In the genomic region with DNA sequence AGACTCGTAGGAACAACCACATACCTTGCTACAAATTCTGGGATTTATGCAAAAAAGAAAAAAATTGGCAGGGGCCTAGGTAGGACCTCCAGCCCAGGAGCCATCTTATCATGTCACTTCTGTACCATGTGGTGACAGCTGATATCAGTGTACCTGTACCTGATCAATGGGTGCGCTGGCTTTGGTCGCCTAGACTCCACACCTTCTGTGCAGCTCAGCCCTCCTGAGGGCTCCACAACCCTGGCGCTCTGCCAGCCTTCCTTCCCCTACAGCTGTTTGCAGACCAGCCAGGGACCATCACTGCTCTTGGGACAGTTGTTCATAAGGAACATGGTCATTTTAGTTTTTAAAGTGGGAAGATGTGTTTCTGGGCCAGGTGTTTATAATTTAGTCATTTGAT, we compare ENCODE assay signal across 8 mouse cellular contexts. TPM values are rescaled to one million over a fixed set of nuclear protein-coding genes. Genes with fewer than 3 reads are reported as not detected.
DNase-seq lines count a peak whose midpoint lies in the region; ATAC-seq lines count a peak whose summit lies in the region.

No protein-coding gene starts in this region.

- 72% methylated on average over 4 of the region's 4 CpGs for WGBS in hindbrain, embryonic 11.5 days
- 72% methylated on average over 4 of the region's 4 CpGs for WGBS in hindbrain, embryonic 10.5 days
- 53% methylated on average over 4 of the region's 4 CpGs for WGBS in heart, embryonic 14.5 days
- 69% methylated on average over 4 of the region's 4 CpGs for WGBS in limb, embryonic 12.5 days
- WGBS in stomach, embryonic 14.5 days: 65% methylated on average over 4 of the region's 4 CpGs

- peak; percentile 23; the same call in 1 of the 2 replicates for ATAC-seq in hindbrain, embryonic 11.5 days (ENCODE audit: low FRiP score)
- peak; percentile 44 for ATAC-seq in heart, embryonic 14.5 days (ENCODE audit: insufficient number of reproducible peaks, insufficient read depth, low FRiP score, low read depth)
- 0 out of 2 replicates have a peak, but pooled peaks have one; percentile 40 for ATAC-seq in limb, embryonic 12.5 days (ENCODE audit: insufficient number of reproducible peaks, insufficient read depth, low FRiP score, low TSS enrichment, low read depth)
- peak; percentile 40 for ATAC-seq in stomach, embryonic 14.5 days (ENCODE audit: insufficient number of reproducible peaks, insufficient read depth, low FRiP score, low read depth)

- H3K4me2 ChIP-seq in hindbrain, embryonic 11.5 days (replicated peaks; ENCODE audit: low read depth, low read length): no peak overlapping the region
- H3K4me2 ChIP-seq in heart, embryonic 14.5 days (ENCODE audit: low read length): no peak overlapping the region
- H3K4me2 ChIP-seq in limb, embryonic 12.5 days: no peak overlapping the region
- no peak overlapping the region for H3K4me2 ChIP-seq in stomach, embryonic 14.5 days (replicated peaks; ENCODE audit: low read depth, low read length)

- H3K9me3 ChIP-seq in hindbrain, embryonic 11.5 days (ENCODE audit: control insufficient read depth, low read length): peaks cover 28% of the 10 kb centered on the region
- H3K9me3 ChIP-seq in hindbrain, embryonic 10.5 days: peaks cover 68% of the 10 kb centered on the region
- H3K9me3 ChIP-seq in heart, embryonic 14.5 days (ENCODE audit: control insufficient read depth, low read length): peaks cover 28% of the 10 kb centered on the region
- H3K9me3 ChIP-seq in limb, embryonic 12.5 days: peaks cover 47% of the 10 kb centered on the region
- H3K9me3 ChIP-seq in stomach, embryonic 14.5 days (ENCODE audit: control insufficient read depth, low read depth, low read length): peaks cover 31% of the 10 kb centered on the region

- H3K4me1 ChIP-seq in hindbrain, embryonic 11.5 days (replicated peaks; ENCODE audit: control insufficient read depth, insufficient read depth, low read length): no peaks in the 10 kb centered on the region
- H3K4me1 ChIP-seq in hindbrain, embryonic 10.5 days (replicated peaks): peaks cover 7% of the 10 kb centered on the region
- no peaks in the 10 kb centered on the region for H3K4me1 ChIP-seq in heart, embryonic 14.5 days (ENCODE audit: control insufficient read depth in 2 of 2, insufficient read depth in 2 of 2, low read length in 2 of 2)
- H3K4me1 ChIP-seq in limb, embryonic 12.5 days (replicated peaks): no peaks in the 10 kb centered on the region
- no peaks in the 10 kb centered on the region for H3K4me1 ChIP-seq in stomach, embryonic 14.5 days (ENCODE audit: control insufficient read depth, insufficient read depth, low read length)

- H3K9ac ChIP-seq in hindbrain, embryonic 11.5 days (ENCODE audit: low read depth, low read length): no peak overlapping the region
- no peak overlapping the region for H3K9ac ChIP-seq in heart, embryonic 14.5 days (ENCODE audit: low read length)
- no peak overlapping the region for H3K9ac ChIP-seq in limb, embryonic 12.5 days (replicated peaks)
- H3K9ac ChIP-seq in stomach, embryonic 14.5 days (replicated peaks; ENCODE audit: low read depth, low read length): no peak overlapping the region

- H3K36me3 ChIP-seq in hindbrain, embryonic 11.5 days (ENCODE audit: control insufficient read depth, insufficient read depth, low read length): no peaks in the 10 kb centered on the region
- H3K36me3 ChIP-seq in hindbrain, embryonic 10.5 days: no peaks in the 10 kb centered on the region
- H3K36me3 ChIP-seq in heart, embryonic 14.5 days (ENCODE audit: control insufficient read depth, insufficient read depth, low read length): no peaks in the 10 kb centered on the region
- H3K36me3 ChIP-seq in limb, embryonic 12.5 days: no peaks in the 10 kb centered on the region
- no peaks in the 10 kb centered on the region for H3K36me3 ChIP-seq in stomach, embryonic 14.5 days (ENCODE audit: control insufficient read depth, insufficient read depth, low read length)

- H3K4me3 ChIP-seq in hindbrain, embryonic 11.5 days (ENCODE audit: low read depth, low read length): no peak overlapping the region
- no peak overlapping the region for H3K4me3 ChIP-seq in hindbrain, embryonic 10.5 days
- no peak overlapping the region for H3K4me3 ChIP-seq in heart, embryonic 14.5 days (ENCODE audit: control insufficient read depth in 1 of 2, insufficient read depth in 1 of 2, low read depth in 1 of 2, low read length in 2 of 2)
- no peak overlapping the region for H3K4me3 ChIP-seq in limb, embryonic 12.5 days (replicated peaks)
- H3K4me3 ChIP-seq in stomach, embryonic 14.5 days (ENCODE audit: low read depth, low read length): no peak overlapping the region

- H3K27ac ChIP-seq in hindbrain, embryonic 11.5 days (ENCODE audit: low read depth, low read length): no peak overlapping the region
- no peak overlapping the region for H3K27ac ChIP-seq in hindbrain, embryonic 10.5 days
- no peak overlapping the region for H3K27ac ChIP-seq in heart, embryonic 14.5 days (replicated peaks in 1 of 2; ENCODE audit: control insufficient read depth in 1 of 2, insufficient read depth in 1 of 2, low read depth in 2 of 2, low read length in 2 of 2)
- no peak overlapping the region for H3K27ac ChIP-seq in limb, embryonic 12.5 days
- H3K27ac ChIP-seq in stomach, embryonic 14.5 days (ENCODE audit: low read length): no peak overlapping the region

- no peaks in the 10 kb centered on the region; the same call in 1 of the 2 replicates for H3K27me3 ChIP-seq in hindbrain, embryonic 11.5 days (ENCODE audit: control insufficient read depth, insufficient read depth, low read length)
- H3K27me3 ChIP-seq in hindbrain, embryonic 10.5 days (ENCODE audit: insufficient read depth, poor library complexity, severe bottlenecking): peaks cover 8% of the 10 kb centered on the region; the same call in 1 of the 2 replicates
- no peaks in the 10 kb centered on the region for H3K27me3 ChIP-seq in heart, embryonic 14.5 days (ENCODE audit: control insufficient read depth, insufficient read depth, low read length)
- peaks cover 17% of the 10 kb centered on the region for H3K27me3 ChIP-seq in limb, embryonic 12.5 days
- no peaks in the 10 kb centered on the region for H3K27me3 ChIP-seq in stomach, embryonic 14.5 days (ENCODE audit: control insufficient read depth, insufficient read depth, low read length)

- DNase-seq in hindbrain, embryonic 11.5 days (ENCODE audit: low spot score): no peak
- DNase-seq in hindbrain, embryonic 10.5 days (ENCODE audit: low spot score): no peak
- DNase-seq in cerebellum, postnatal 25 days: peak; percentile 25 to 44
- DNase-seq in spleen, postnatal 36 days (ENCODE audit: low spot score in 2 of 2): no peak
- no peak for DNase-seq in thymus, postnatal 4 days

RNA-seq across cellular contexts. Expression of gene Vmn1r3, which starts 44.4 kb away (rescaled TPM):
- polyA plus RNA-seq in hindbrain, embryonic 11.5 days (2014; fragmentation: Nextera tagmentation; extraction: Ambion mirVana): not detected in 2 replicates
- not detected in 2 replicates for polyA plus RNA-seq in hindbrain, embryonic 10.5 days (2016; fragmentation: Nextera tagmentation; extraction: Ambion mirVana)
- not detected in 2 replicates for polyA plus RNA-seq in heart, embryonic 14.5 days (2014; fragmentation: Nextera tagmentation; extraction: Ambion mirVana)
- not detected in 2 replicates for polyA plus RNA-seq in limb, embryonic 12.5 days (2016; fragmentation: Nextera tagmentation; extraction: Ambion mirVana)
- not detected in 2 replicates for polyA plus RNA-seq in stomach, embryonic 14.5 days (2014; fragmentation: Nextera tagmentation; extraction: Ambion mirVana)

Comparison
In these comparisons a context has a peak if more than half of its experiments do, and no peak if none do; other contexts are left out.
1. DNase-seq: peak in cerebellum, postnatal 25 days (2 of 2); none in hindbrain, embryonic 11.5 days (single experiment), hindbrain, embryonic 10.5 days (single experiment), spleen, postnatal 36 days (0 of 2) and thymus, postnatal 4 days (single experiment).
2. Peak in every context shown above with its lines, with median percentiles within 50 percentile points of each other: ATAC-seq.